Mouse (Mus musculus) G1E (cell line): ENCODE data around the gene Ppm1l. TPM values are rescaled to one million over a fixed set of nuclear protein-coding genes. Genes with fewer than 3 reads are reported as not detected.
A peak's percentile ranks its signal among the peaks of the same experiment; 100 is the strongest.

Source experiments
- ATAC-seq: 2 replicates; pipeline ENCODE4 v1.8.0; 2016; ENCODE audit warnings: mild to moderate bottlenecking; ENCODE audit not compliant: insufficient number of reproducible peaks, poor library complexity, low FRiP score, severe bottlenecking; ENCODE audit errors: extremely low read depth
- DNase-seq: peaks from one replicate; pipeline ENCODE4 v3.0.0; 2012; ENCODE audit warnings: low spot score
- H3K27me3 ChIP-seq: 2 replicates; pipeline ENCODE4 v1.6.1; 2012; ENCODE audit warnings: mild to moderate bottlenecking, low read length, inconsistent platforms; ENCODE audit not compliant: insufficient read depth
- H3K36me3 ChIP-seq: replicated peaks from 2 replicates; pipeline ENCODE3; 2012; ENCODE audit warnings: mild to moderate bottlenecking, inconsistent platforms
- H3K4me1 ChIP-seq: 2 replicates; pipeline ENCODE4 v1.6.1; 2012; ENCODE audit warnings: low read depth, low read length, inconsistent platforms, mixed read lengths; ENCODE audit not compliant: insufficient read depth
- H3K4me3 ChIP-seq: 2 replicates; pipeline ENCODE4 v1.5.1; 2012; ENCODE audit warnings: low read depth, mild to moderate bottlenecking, inconsistent platforms, low read length, moderate library complexity, mixed read lengths
- H3K9me3 ChIP-seq: replicated peaks from 2 replicates; pipeline ENCODE4 v1.6.1; 2012; ENCODE audit warnings: inconsistent platforms
- CTCF ChIP-seq: IDR thresholded peaks from 2 replicates; pipeline ENCODE4 v1.5.1; 2012; ENCODE audit warnings: low read depth, low read length, inconsistent platforms, mixed read lengths
- GATA1 ChIP-seq: IDR thresholded peaks from 2 replicates; pipeline ENCODE4 v1.6.1; 2012; ENCODE audit warnings: borderline replicate concordance, low read length, inconsistent platforms, mixed read lengths
- GATA2 ChIP-seq: IDR thresholded peaks from 2 replicates; pipeline ENCODE4 v1.6.1; 2012; ENCODE audit warnings: low read depth, low read length, inconsistent platforms, borderline replicate concordance
- POLR2AphosphoS5 ChIP-seq: IDR thresholded peaks from 2 replicates; pipeline ENCODE4 v1.6.1; 2012; ENCODE audit warnings: low read depth, low read length, inconsistent platforms; ENCODE audit not compliant: insufficient replicate concordance
- TAL1 ChIP-seq: conservative IDR thresholded peaks from 2 replicates; pipeline ENCODE4 v1.6.1; 2012; ENCODE audit warnings: low read depth, low read length, inconsistent platforms, mixed read lengths
- polyA plus RNA-seq: library from polyadenylated mRNA; stranded (reverse); fragments of >175 nt; gene quantifications from 2 replicates; pipeline ENCODE4 v1.2.3, GENCODE M21; 2012
- total RNA-seq, 2 experiments: library from RNA; stranded (forward) in 1 of 2; stranded (reverse) in 1 of 2; fragments of 200-1000 nt in 1 of 2; fragments of >200 nt in 1 of 2; fragmentation: Nextera tagmentation in 1 of 2; gene quantifications; 2 replicates each; pipeline ENCODE4 v1.2.3; 2014 to 2017

Ppm1l gene
- total and polyA plus RNA-seq, 3 experiments = 1.5 to 16.6 (median 5.6) TPM

GRCm38 (mm10) chr3:69300121-69300520, 16.5 kb upstream of the Ppm1l start:
- no peak overlapping the region for H3K4me3 ChIP-seq
- ATAC-seq (no peak), DNase-seq (no peak)
- TF ChIP-seq CTCF (no peak), GATA2 (no peak)
- no peaks in the 10 kb centered on the region for H3K4me1 ChIP-seq
- peaks cover 29% of the 10 kb centered on the region for H3K27me3 ChIP-seq
- H3K9me3 ChIP-seq = no peaks in the 10 kb centered on the region
- H3K36me3 ChIP-seq = no peaks in the 10 kb centered on the region

GRCm38 (mm10) chr3:69315810-69316390, 761 bp upstream of the Ppm1l start:
- DNase-seq = no peak
- Histone ChIP-seq H3K4me3 (peak overlapping the region; percentile 75), H3K4me1 (peaks cover 20% of the 10 kb centered on the region), H3K27me3 (no peaks in the 10 kb centered on the region), H3K9me3 (peaks cover 11% of the 10 kb centered on the region), H3K36me3 (no peaks in the 10 kb centered on the region)
- no peak for ATAC-seq
- TF ChIP-seq POLR2AphosphoS5 = no peak
- TF ChIP-seq GATA1 = no peak
- TF ChIP-seq CTCF = no peak

GRCm38 (mm10) chr3:69317251-69318125, 827 bp downstream of the Ppm1l start:
- Histone ChIP-seq H3K27me3 (no peaks in the 10 kb centered on the region), H3K9me3 (peaks cover 11% of the 10 kb centered on the region), H3K36me3 (peaks cover 2% of the 10 kb centered on the region), H3K4me1 (peaks cover 24% of the 10 kb centered on the region), H3K4me3 (peak overlapping the region; percentile 75)
- ATAC-seq (no peak), DNase-seq (no peak)
- TF ChIP-seq POLR2AphosphoS5 = no peak
- TF ChIP-seq TAL1 = no peak
- no peak for TF ChIP-seq GATA2
- TF ChIP-seq GATA1 = no peak
- no peak for TF ChIP-seq CTCF

DNA sequence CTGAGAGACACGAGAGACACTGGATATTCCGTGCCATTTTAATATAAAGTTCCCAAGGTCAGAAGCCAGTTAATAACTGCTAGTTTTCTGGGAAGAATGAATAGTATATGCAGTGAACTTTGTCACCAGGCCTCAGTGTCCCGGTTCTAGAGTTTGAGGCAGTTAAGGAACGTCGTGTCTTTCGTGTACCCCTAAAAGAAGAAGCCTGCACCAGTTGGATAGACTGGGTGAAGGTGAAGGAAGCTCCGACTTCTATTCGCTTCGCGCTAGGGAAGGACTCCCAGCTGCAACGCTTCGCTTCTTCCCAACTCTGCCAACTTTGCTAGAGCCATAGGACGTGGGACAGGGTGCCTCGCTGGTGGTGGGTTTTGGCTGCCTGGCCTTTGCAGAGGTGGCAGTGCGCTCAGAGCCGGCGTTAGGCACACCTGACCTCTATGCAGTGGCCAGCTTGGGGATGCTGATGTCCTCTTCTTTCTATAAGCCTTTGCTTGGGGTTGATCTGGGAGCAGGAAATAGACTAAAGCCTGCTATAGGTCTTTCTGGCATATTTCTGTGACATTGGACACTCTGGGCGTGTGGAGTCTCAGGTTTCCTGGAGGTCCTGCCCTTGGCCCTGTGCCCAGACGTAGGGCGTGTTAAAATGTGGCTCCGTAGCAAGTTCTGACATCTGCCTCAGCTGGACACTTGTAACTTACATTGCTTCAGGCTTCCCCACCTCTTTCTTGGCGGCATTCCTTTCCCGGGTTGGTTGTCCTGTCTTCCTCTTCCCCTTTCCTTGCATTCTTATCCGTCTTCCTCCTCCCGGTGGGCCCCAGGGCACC, 1.7 kb downstream of the Ppm1l start:
- TF ChIP-seq POLR2AphosphoS5 = no peak
- H3K4me1 ChIP-seq = peaks cover 24% of the 10 kb centered on the region
- DNase-seq (no peak), ATAC-seq (no peak)
- peaks cover 11% of the 10 kb centered on the region for H3K9me3 ChIP-seq
- H3K4me3 ChIP-seq = peak overlapping the region; percentile 75
- peaks cover 2% of the 10 kb centered on the region for H3K36me3 ChIP-seq
- H3K27me3 ChIP-seq = no peaks in the 10 kb centered on the region

DNA sequence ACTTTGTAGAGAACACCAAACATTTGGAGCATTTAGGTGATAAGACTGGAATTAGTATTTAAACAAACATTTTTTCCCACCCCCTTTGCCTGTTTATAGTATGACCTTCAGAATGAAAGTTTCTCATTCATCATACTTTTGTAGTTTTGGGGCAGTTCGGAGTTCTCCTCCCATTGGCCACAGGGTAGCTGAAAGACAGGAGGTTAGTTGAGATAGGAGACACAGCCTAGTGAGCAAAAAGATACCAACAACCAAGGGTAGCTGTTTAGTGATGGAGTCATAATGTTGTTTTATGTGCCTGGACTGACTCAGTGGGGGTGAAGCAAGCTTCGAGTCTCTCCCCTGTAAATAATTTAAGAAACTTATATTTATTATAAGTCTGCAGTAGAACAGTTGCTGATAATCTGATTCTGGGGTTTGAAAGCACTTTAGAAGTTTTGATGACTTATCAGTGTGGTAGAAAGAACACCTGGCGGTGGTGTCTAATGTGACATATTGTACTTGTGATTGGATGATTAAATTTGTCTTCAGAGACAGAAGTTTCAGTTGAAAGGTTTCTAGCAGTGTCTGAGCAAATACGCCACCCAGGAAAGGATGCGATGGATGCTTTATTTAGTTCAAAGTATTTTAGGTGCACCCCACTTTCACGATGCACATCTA, 2.5 kb downstream of the Ppm1l start:
- Histone ChIP-seq H3K27me3 (no peaks in the 10 kb centered on the region), H3K4me1 (peaks cover 26% of the 10 kb centered on the region)
- peak; percentile 37 for ATAC-seq

DNA sequence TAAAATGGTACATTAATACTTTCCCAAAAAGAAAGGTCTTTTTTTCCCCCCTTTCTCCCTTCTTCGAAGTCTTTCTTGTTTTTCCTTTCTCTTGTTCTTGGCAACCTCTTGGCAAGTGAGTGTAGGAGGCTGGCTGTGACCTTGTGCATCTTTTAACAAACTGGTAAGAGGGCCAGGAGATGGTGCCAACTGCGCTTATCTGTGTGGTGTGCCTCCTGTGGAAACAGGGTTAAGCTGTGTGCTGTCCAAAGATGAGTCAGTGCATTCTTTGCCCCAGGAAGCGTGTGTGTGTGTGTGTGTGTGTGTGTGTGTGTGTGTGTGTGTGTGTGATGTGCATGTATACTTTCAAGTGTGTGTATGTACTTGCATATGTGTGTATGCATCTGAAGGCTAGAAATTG, 7.3 kb downstream of the Ppm1l start:
- no peaks in the 10 kb centered on the region for H3K27me3 ChIP-seq
- no peaks in the 10 kb centered on the region for H3K9me3 ChIP-seq
- peaks cover 13% of the 10 kb centered on the region for H3K36me3 ChIP-seq
- no peak overlapping the region for H3K4me3 ChIP-seq
- ATAC-seq = no peak
- DNase-seq = no peak
- TF ChIP-seq TAL1 (no peak), POLR2AphosphoS5 (no peak), GATA2 (no peak), GATA1 (no peak)
- H3K4me1 ChIP-seq = peaks cover 11% of the 10 kb centered on the region

More for the DNA sequence above, 2.5 kb downstream of the Ppm1l start:
- peaks cover 11% of the 10 kb centered on the region for H3K9me3 ChIP-seq
- TF ChIP-seq TAL1 (0 out of 2 replicates have a peak, but pooled peaks have one; percentile 5), GATA1 (no peak)
- H3K36me3 ChIP-seq = peaks cover 2% of the 10 kb centered on the region
- peak overlapping the region; percentile 75; the same call in 1 of the 2 replicates for H3K4me3 ChIP-seq
- peak; percentile 19 for DNase-seq
